Mouse (Mus musculus) heart, embryonic 15.5 days (tissue): ENCODE data around the gene Elovl5. TPM values are rescaled to one million over a fixed set of nuclear protein-coding genes. Genes with fewer than 3 reads are reported as not detected.

Source experiments
- ATAC-seq: fragments of 200-750 bp; cut with Nextera tagmentation; replicated peaks from 2 replicates; pipeline ENCODE4 v1.8.0; 2017; ENCODE audit warnings: low read depth, moderate TSS enrichment; ENCODE audit not compliant: insufficient number of reproducible peaks, insufficient read depth, low FRiP score
- H3K27ac ChIP-seq: fragments of 300-500 bp; sonication (generic); 2 replicates; pipeline ENCODE4 v1.5.1; 2015; ENCODE audit warnings: mild to moderate bottlenecking, inconsistent platforms
- H3K27me3 ChIP-seq: fragments of 300-500 bp; sonication (generic); 2 replicates; pipeline ENCODE4 v1.6.1; 2015; ENCODE audit warnings: inconsistent platforms
- H3K36me3 ChIP-seq: fragments of 300-500 bp; sonication (generic); 2 replicates; pipeline ENCODE4 v1.6.1; 2015; ENCODE audit warnings: mild to moderate bottlenecking, inconsistent platforms
- H3K4me1 ChIP-seq: fragments of 300-500 bp; sonication (generic); replicated peaks from 2 replicates; pipeline ENCODE4 v1.6.1; 2015; ENCODE audit warnings: inconsistent platforms
- H3K4me2 ChIP-seq: fragments of 300-500 bp; sonication (generic); 2 replicates; pipeline ENCODE4 v1.6.1; 2015; ENCODE audit warnings: inconsistent platforms, mild to moderate bottlenecking, moderate library complexity
- H3K4me3 ChIP-seq: fragments of 300-500 bp; sonication (generic); 2 replicates; pipeline ENCODE4 v1.5.1; 2015; ENCODE audit warnings: mild to moderate bottlenecking, inconsistent platforms
- H3K9ac ChIP-seq: fragments of 300-500 bp; sonication (generic); 2 replicates; pipeline ENCODE4 v1.6.1; 2015; ENCODE audit warnings: mild to moderate bottlenecking, inconsistent platforms
- H3K9me3 ChIP-seq: fragments of 300-500 bp; sonication (generic); replicated peaks from 2 replicates; pipeline ENCODE4 v1.6.1; 2016; ENCODE audit warnings: inconsistent platforms
- WGBS: fragments of 180-500 bp; shearing (Covaris S2); methylation state at CpG from one replicate; pipeline ENCODE4 v1.1.7; 2015; ENCODE audit warnings: mixed read lengths; 5-methylcytosine and 5-hydroxymethylcytosine counted together
- polyA plus RNA-seq: library from polyadenylated mRNA; unstranded; fragments of >200 nt; fragmentation: Nextera tagmentation; extraction: Ambion mirVana; gene quantifications from 2 replicates; pipeline ENCODE4 v1.2.1, GENCODE M21; 2015

Gene Elovl5
- 50.0 and 60.2 TPM in 2 replicates for polyA plus RNA-seq

DNA sequence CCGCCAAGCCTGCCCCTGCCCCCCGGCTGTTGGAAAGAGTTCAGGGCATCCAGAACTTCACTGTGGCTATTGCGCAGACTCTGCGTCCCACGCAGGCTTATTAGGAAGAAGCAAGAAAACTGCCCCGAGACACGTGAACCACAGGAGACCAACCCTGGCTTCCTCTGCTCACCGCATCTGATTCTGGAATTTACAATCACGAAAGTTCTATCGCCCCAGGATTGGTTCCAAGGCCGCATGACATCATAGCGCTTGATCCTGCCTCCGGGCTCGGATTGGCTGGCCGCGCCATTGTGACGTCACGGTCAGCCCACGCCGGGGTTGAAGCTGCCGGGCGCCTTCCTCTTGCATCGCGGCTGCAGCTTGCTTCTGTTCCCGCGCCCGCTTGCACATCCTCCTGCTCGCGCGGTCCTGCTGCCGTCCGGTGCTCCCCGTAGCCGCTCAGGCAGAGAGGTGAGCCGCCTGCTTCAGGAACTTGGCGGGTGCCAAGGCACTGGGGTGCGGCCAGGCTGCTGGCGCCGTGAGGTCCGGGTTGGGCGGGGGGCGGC lies at the start of gene Elovl5:
Elovl5 (plus strand) TSS at position 291 of the 548 bp plus-strand sequence.
- peak; percentile 89 for ATAC-seq
- H3K4me2 ChIP-seq: peak within 1 kb of the TSS; percentile 75
- H3K27me3 ChIP-seq: no peaks in the 10 kb centered on the region
- H3K4me1 ChIP-seq: peaks cover 30% of the 10 kb centered on the region
- no peaks in the 10 kb centered on the region for H3K36me3 ChIP-seq
- H3K4me3 ChIP-seq: peak within 1 kb of the TSS; percentile 99
- H3K27ac ChIP-seq: peak within 1 kb of the TSS; percentile 95
- H3K9ac ChIP-seq: peak within 1 kb of the TSS; percentile 92
- WGBS: under 1% methylated on average over 42 of the region's 42 CpGs
- H3K9me3 ChIP-seq: no peaks in the 10 kb centered on the region

DNA sequence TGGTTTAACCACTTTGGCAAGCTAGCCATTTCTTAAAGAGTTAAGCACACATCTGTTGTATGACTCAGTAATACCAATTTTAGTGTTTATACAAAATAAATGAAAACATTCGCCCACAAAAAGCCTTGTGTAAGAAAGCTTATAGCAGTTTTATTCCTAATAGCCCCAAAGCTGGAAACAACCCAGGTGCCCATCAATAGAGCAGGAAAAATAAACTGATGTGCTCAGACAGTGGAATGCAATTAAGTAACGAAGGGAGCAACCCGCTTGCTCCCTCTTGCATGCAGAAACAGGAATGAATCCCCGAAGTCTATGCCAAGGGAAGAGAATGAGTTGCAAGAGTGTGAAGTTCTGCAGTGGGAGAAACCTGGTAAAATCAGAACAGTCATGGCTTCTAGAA lies 25.7 kb upstream of the Elovl5 start:
- Histone ChIP-seq H3K4me3 (no peak overlapping the region), H3K9ac (no peak overlapping the region), H3K27me3 (no peaks in the 10 kb centered on the region), H3K4me2 (no peak overlapping the region), H3K27ac (no peak overlapping the region), H3K9me3 (no peaks in the 10 kb centered on the region), H3K36me3 (no peaks in the 10 kb centered on the region), H3K4me1 (no peaks in the 10 kb centered on the region)
- no peak for ATAC-seq
- 81% methylated on average over 4 of the region's 4 CpGs for WGBS

DNA sequence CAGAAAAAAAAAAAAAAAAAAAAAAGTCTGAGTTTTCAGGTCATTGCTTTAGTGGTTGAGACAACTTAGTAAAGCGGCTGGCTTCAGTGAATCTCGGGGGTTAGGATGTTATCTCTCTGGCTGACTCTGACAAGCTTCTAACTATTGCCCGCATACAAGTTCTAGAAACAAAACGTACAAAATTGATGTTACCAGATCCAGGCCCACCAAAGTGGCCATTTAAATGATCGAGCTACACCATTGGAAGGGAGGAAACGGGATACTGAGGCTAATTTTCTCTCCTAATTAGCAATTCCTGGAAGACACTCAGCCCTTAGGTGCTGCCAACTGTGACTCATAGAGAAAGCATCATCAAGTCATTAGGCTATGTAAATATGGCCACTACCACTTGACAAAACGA lies 18.6 kb upstream of the Elovl5 start:
- H3K9ac ChIP-seq: no peak overlapping the region
- no peaks in the 10 kb centered on the region for H3K36me3 ChIP-seq
- 63% methylated on average over 7 of the region's 7 CpGs for WGBS
- ATAC-seq: no peak
- no peak overlapping the region for H3K4me3 ChIP-seq
- H3K27ac ChIP-seq: no peak overlapping the region
- H3K4me2 ChIP-seq: no peak overlapping the region
- H3K9me3 ChIP-seq: no peaks in the 10 kb centered on the region
- no peaks in the 10 kb centered on the region for H3K27me3 ChIP-seq
- H3K4me1 ChIP-seq: no peaks in the 10 kb centered on the region

GRCm38 (mm10) chr9:77904133-77904532 lies 13.0 kb upstream of the Elovl5 start:
- no peaks in the 10 kb centered on the region for H3K36me3 ChIP-seq
- 86% methylated on average over 2 of the region's 2 CpGs for WGBS
- H3K4me2 ChIP-seq: no peak overlapping the region
- H3K9me3 ChIP-seq: no peaks in the 10 kb centered on the region
- no peaks in the 10 kb centered on the region for H3K4me1 ChIP-seq
- H3K27ac ChIP-seq: no peak overlapping the region
- ATAC-seq: no peak
- H3K4me3 ChIP-seq: no peak overlapping the region
- H3K27me3 ChIP-seq: no peaks in the 10 kb centered on the region
- H3K9ac ChIP-seq: no peak overlapping the region

GRCm38 (mm10) chr9:77909572-77910269 lies 7.4 kb upstream of the Elovl5 start:
- WGBS: 34% methylated on average over 10 of the region's 10 CpGs
- H3K9me3 ChIP-seq: no peaks in the 10 kb centered on the region
- H3K9ac ChIP-seq: peak overlapping the region; percentile 76
- ATAC-seq: no peak
- peak overlapping the region; percentile 78 for H3K4me2 ChIP-seq
- H3K4me3 ChIP-seq: peak overlapping the region; percentile 80
- H3K4me1 ChIP-seq: peaks cover 17% of the 10 kb centered on the region
- H3K27me3 ChIP-seq: no peaks in the 10 kb centered on the region
- peak overlapping the region; percentile 96 for H3K27ac ChIP-seq
- no peaks in the 10 kb centered on the region for H3K36me3 ChIP-seq

DNA sequence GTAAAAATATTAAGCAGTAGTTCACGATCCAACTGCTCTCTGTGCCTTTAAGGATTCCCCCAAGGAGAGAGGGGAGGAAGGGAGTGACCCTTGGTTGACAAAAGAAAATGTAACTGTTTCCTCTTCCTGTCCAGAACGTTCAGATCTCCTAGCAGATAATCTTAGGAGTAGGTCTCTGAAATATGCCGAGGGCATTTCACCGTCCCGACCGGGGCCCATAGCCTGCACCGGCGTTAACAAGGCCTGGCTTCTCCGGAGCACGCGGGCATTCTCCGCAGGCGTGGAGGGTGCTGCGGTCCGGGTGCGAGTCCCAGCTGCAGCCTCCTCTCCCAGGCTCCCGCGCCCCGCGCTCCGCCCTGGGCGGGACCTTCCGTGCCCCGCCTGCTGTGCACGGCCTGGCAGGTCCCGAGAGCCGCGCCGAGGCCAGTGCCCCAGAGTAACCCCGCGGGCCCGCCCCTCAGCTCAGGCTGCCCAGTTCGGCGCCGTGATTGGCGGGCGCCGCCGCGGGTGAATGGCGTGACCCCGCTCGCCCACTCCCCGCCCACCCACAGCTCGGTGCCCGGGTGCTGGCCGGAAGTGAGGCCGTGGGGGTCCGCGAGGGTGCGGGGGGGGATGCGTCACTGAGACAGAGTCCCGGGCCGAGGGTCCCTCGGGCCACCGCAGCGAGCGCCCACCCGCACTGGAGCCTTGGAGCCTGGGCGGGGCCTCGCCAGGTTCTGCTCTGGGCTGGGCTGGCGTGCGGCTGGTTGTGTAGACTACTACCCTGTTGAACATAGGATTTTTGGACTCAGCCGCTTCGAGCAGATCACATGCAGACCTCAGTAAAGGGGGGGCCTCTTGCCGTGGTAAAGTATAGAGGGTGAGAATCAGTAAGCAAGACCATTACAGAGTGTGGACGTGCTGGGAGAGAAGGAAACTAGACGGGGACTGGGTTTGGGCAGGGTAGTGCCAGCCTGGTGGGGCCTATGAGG lies 6.6 kb upstream of the Elovl5 start:
- Histone ChIP-seq H3K9me3 (no peaks in the 10 kb centered on the region), H3K4me3 (peak overlapping the region; percentile 80), H3K4me2 (peak overlapping the region; percentile 78), H3K9ac (peak overlapping the region; percentile 76), H3K27ac (peak overlapping the region; percentile 96), H3K27me3 (no peaks in the 10 kb centered on the region), H3K36me3 (no peaks in the 10 kb centered on the region), H3K4me1 (peaks cover 17% of the 10 kb centered on the region)
- under 1% methylated on average over 67 of the region's 68 CpGs for WGBS
- peak; percentile 100 for ATAC-seq

GRCm38 (mm10) chr9:77911508-77912229 lies 5.5 kb upstream of the Elovl5 start:
- no peaks in the 10 kb centered on the region for H3K9me3 ChIP-seq
- H3K36me3 ChIP-seq: no peaks in the 10 kb centered on the region
- no peak for ATAC-seq
- H3K27ac ChIP-seq: peak overlapping the region; percentile 96
- H3K4me2 ChIP-seq: peak overlapping the region; percentile 78
- peaks cover 17% of the 10 kb centered on the region for H3K4me1 ChIP-seq
- H3K27me3 ChIP-seq: no peaks in the 10 kb centered on the region
- peak overlapping the region; percentile 80 for H3K4me3 ChIP-seq
- peak overlapping the region; percentile 76 for H3K9ac ChIP-seq
- WGBS: 29% methylated on average over 7 of the region's 7 CpGs

- 56% methylated on average over 6 of the region's 6 CpGs for WGBS
- Histone ChIP-seq H3K4me3 (0 out of 2 replicates have a peak overlapping the region, but pooled peaks have one; percentile 80), H3K9ac (no peak overlapping the region), H3K36me3 (no peaks in the 10 kb centered on the region), H3K4me2 (peak overlapping the region; percentile 78), H3K9me3 (no peaks in the 10 kb centered on the region), H3K4me1 (peaks cover 20% of the 10 kb centered on the region), H3K27me3 (no peaks in the 10 kb centered on the region), H3K27ac (peak overlapping the region; percentile 96; the same call in 1 of the 2 replicates)
- ATAC-seq: no peak
These were observed 4.9 kb upstream of the Elovl5 start for GRCm38 (mm10) chr9:77912246-77912645.

DNA sequence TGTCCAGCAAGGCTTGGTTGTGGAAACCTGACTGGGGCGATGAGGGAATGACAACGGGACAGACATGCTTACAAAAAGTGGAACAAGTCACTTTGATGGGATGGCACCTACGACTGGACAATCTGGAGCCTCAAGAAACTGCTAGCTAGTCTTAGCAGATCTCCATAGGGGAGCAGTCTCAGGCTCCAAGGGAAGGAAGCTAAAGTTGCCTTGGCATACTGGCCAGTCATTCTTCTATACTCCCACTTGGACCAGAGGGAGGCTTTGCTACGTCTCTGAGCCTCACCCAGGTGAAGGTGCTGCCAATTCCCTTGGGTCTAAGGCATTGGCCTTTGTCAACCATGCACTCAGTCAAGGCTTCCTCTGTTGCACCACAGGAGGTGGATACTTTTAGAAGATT lies 2.5 kb upstream of the Elovl5 start:
- Histone ChIP-seq H3K36me3 (no peaks in the 10 kb centered on the region), H3K9me3 (no peaks in the 10 kb centered on the region), H3K4me3 (no peak overlapping the region), H3K4me1 (peaks cover 31% of the 10 kb centered on the region), H3K27ac (no peak overlapping the region), H3K4me2 (no peak overlapping the region), H3K9ac (no peak overlapping the region), H3K27me3 (no peaks in the 10 kb centered on the region)
- WGBS: 77% methylated on average over 4 of the region's 4 CpGs
- ATAC-seq: no peak

GRCm38 (mm10) chr9:77915791-77916190 lies 1.4 kb upstream of the Elovl5 start:
- no peak overlapping the region for H3K4me2 ChIP-seq
- H3K9ac ChIP-seq: no peak overlapping the region
- H3K27me3 ChIP-seq: no peaks in the 10 kb centered on the region
- no peak overlapping the region for H3K4me3 ChIP-seq
- H3K36me3 ChIP-seq: no peaks in the 10 kb centered on the region
- WGBS: 50% methylated on average over 4 of the region's 4 CpGs
- no peak overlapping the region for H3K27ac ChIP-seq
- no peak for ATAC-seq
- H3K4me1 ChIP-seq: peaks cover 27% of the 10 kb centered on the region
- H3K9me3 ChIP-seq: no peaks in the 10 kb centered on the region
